Mouse (Mus musculus): Measurements from ENCODE around the gene Zfp787.

- TF ChIP-seq CTCF (IDR thresholded peaks at IDR 0.05; ENCODE audit: insufficient read depth, low read length): no peak
- TF ChIP-seq POLR2A (IDR thresholded peaks at IDR 0.05; ENCODE audit: borderline replicate concordance, extremely low read depth, low read depth, low read length): no peak
Measured at GRCm38 (mm10) chr7:6186176-6186575, 30.4 kb upstream of the Zfp787 start.
